Mouse (Mus musculus): ENCODE results near the gene Hapln4.
"Not testable (repeated sequence)": the region's sequence is repeated elsewhere in the genome, so short reads cannot be mapped to it uniquely, and the experiment has no call there.

The Hapln4 gene

DNA sequence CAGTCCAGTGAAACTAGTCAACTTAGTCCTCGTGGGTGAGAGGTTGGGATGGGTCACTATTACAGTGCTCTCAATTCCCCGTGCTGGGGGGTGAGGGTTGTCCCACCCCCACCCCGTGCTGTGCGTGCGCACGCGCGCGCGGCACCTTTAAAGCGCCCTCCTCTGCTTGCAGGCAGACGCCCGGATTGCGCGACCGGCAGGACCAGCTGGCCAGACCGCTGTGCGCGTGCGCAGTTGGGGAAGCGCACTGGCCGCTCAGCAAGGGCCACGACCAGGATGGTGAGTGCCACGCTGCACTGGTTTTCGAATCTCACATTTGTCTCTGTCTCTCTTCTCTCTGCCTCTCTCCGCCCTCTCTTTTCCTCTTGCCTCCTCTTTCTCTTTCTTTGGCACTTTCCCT lies at the start of gene Hapln4:
TSS of gene Hapln4 (plus strand) at position 173 of the 400 bp plus-strand sequence.
- in situ Hi-C loops (cut with MboI; ENCODE audit: unreplicated experiment in 2 of 2) = no loop called here

GRCm38 (mm10) chr8:70037994-70038393 lies 45.3 kb upstream of the Hapln4 start:
- in situ Hi-C loops (cut with MboI; ENCODE audit: unreplicated experiment in 2 of 2) = no loop called here

- in situ Hi-C loops (cut with MboI; ENCODE audit: unreplicated experiment in 2 of 2) = no loop called here
Observed at GRCm38 (mm10) chr8:70041885-70042546, 41.2 kb upstream of the Hapln4 start.

GRCm38 (mm10) chr8:70042583-70043455 lies 40.4 kb upstream of the Hapln4 start, which contains the start of the genes Mau2 and Sugp1:
Gene Mau2, minus strand, starts transcription at chr8:70042734.
Gene Sugp1, plus strand, starts transcription at chr8:70042813.
- in situ Hi-C loops (cut with MboI; ENCODE audit: unreplicated experiment in 2 of 2) = no loop called here

DNA sequence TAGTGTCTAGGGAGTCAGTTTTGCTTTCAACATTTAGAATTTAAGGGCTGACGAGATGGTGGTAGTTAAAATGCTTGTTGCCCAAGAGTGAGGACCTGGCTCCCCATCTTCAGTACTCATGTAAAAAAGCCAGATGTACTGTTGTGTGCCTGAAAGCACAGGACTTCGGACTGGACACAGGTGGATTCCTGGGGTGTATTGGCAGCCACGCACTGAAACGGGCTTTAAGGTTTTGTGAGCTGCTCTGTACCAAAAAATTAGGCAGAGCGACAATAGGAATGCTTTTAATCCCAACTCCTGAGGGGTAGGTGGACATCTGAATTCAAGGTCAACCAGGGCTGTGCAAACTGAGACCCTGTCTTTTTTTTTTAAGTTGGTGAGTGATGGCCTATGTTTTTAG lies 39.3 kb upstream of the Hapln4 start:
- in situ Hi-C loops (cut with MboI; ENCODE audit: unreplicated experiment in 2 of 2) = no loop called here

DNA sequence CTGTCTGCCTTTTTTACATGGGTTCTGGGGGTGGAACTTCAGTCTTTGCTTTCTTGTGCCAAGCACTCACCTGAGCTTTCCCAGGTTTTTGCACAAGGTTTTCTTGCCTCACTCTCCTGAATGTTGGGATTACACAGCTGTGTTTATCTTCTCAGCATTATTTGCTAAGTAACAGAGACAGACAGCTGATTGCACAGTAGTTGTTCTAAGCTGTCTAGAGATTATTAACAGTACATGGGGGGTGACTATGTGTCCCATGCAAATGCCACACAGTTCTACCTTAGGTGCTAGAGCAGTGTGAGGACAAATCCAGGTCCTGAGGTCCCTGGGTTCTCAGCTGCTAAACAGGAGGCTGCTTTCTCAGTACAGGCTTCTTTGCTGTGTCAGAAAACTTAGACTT lies 33.6 kb upstream of the Hapln4 start:
- in situ Hi-C loops (cut with MboI; ENCODE audit: unreplicated experiment in 2 of 2) = no loop called here

DNA sequence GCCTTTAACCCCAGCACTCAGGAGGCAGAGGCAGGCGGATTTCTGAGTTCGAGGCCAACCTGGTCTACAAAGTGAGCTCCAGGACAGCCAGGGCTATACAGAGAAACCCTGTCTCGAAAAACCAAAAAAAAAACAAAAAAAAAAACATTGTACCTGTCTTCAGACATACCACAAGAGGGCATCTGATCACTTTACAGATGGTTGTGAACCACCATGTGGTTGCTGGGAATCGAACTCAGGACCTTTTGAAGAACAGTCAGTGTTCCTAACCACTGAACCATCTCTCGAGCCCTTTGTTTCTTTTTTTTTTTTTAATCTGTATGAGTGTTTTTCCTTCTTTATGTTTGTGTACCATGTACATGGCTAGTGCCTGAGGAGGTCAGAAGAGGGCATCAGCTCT lies 32.8 kb upstream of the Hapln4 start:
- in situ Hi-C loops (cut with MboI; ENCODE audit: unreplicated experiment in 2 of 2) = not testable (repeated sequence)

DNA sequence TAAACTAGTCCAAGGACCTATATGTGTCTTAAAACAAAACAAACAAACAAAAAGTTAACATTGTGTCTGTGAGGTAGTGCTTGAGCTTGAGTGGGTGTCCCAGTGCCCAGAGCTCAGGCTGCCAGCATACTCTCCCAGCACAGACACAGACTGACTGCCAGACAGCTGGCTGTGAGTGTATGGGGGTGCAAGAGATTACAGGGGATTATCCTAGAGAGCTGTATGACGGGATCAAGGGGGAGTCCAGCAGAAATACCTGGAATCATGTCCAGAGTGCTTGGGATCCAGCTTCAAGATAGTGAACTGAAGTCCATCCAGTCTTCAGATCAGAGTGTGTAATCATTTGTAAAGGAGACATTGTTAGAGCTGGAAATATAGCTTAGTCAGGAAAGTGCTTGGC lies 25.5 kb upstream of the Hapln4 start:
- in situ Hi-C loops (cut with MboI; ENCODE audit: unreplicated experiment in 2 of 2) = no loop called here

DNA sequence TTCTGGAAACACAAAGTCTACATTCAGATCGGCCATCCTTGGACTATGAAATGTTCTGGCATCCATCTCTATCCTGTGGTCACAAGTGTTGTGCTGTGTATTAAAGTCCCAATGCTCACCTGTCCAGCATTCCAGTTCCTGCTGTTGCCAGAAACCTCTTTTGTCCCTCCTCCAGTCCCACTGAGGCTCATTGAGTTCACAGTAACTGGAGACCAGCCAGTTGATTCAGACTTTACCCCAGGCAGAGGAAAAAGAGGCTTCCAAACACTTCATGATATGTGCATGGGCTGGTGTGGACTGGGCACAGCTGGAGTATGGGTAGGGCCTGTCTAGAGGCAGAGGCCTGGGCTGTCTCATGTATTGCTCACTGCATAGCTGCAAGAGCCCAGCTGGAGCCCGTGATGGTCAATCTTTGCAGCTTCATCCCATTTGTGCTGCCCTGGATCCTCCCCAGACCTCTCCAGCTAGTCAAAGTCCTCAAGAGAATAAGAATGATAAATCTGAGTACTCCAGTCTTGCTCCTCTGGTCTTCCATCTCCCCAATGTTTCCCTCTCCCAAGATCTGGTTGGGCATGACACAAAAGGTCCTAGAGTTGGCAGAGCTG lies 11.3 kb upstream of the Hapln4 start:
- in situ Hi-C loops (cut with MboI; ENCODE audit: unreplicated experiment in 2 of 2) = no loop called here

- in situ Hi-C loops (cut with MboI; ENCODE audit: unreplicated experiment in 2 of 2) = no loop called here
Observed at GRCm38 (mm10) chr8:70072441-70073069, 10.7 kb upstream of the Hapln4 start, which contains the start of gene Tm6sf2. Gene Tm6sf2, plus strand, starts transcription at chr8:70072924.

DNA sequence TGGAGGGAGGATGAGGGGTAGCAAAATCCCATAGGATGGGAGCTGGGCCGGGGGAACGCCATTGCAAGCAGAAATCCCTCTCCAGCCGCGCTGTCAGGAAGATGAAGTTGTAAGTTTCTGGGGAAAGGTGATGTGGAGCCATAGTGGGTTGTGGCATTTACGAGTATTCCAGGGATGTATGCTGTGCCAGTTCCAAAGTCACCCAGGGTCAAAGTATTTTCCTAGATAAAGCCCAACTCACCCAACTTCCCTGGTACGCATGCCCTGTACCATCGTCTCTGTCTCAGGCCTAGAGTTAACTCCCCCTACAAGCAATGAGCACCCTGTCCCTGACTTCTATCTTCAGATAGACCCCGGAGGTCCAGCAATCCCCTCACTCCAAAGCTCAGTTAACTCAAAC lies 10.1 kb upstream of the Hapln4 start:
- in situ Hi-C loops (cut with MboI; ENCODE audit: unreplicated experiment in 2 of 2) = no loop called here

GRCm38 (mm10) chr8:70073682-70074081 lies 9.6 kb upstream of the Hapln4 start:
- in situ Hi-C loops (cut with MboI; ENCODE audit: unreplicated experiment in 2 of 2) = no loop called here

- in situ Hi-C loops (cut with MboI; ENCODE audit: unreplicated experiment in 2 of 2) = no loop called here
Observed at GRCm38 (mm10) chr8:70081976-70082375, 1.3 kb upstream of the Hapln4 start.

DNA sequence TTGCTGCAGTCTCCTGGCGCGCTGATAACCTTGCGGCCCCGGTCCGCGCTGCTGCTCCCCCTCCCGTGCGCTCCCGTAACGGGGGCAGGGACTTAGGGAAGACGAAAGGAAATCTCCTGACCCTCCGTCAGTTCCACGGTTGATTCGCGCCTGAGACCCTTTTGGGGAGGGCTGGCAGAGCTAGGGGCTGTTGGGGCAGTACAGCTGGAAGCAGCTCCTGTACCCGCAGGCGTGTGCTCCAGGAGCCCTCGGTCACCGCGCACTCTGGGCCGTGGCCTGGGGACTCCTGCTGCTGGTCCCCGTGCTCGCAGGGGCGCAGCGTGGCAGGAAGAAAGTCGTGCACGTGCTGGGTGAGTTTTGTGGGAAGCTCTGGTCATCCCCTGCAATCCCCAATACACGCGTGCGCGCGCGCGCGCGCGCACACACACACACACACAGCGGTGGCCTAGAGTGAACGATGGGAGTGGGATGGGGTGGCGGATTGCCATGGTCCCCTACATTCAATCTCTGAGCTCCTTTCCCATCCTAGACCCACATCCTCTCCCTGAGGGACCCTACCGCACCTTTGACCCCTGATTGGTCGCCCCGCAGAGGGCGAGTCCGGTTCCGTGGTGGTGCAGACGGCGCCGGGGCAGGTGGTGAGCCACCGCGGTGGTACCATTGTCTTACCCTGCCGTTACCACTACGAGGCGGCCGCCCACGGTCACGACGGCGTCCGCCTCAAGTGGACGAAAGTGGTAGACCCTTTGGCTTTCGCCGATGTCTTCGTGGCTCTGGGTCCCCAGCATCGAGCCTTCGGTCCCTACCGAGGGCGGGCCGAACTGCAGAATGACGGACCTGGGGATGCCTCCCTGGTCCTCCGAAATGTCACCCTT lies 1.2 kb downstream of the Hapln4 start:
- in situ Hi-C loops (cut with MboI; ENCODE audit: unreplicated experiment in 2 of 2) = no loop called here

DNA sequence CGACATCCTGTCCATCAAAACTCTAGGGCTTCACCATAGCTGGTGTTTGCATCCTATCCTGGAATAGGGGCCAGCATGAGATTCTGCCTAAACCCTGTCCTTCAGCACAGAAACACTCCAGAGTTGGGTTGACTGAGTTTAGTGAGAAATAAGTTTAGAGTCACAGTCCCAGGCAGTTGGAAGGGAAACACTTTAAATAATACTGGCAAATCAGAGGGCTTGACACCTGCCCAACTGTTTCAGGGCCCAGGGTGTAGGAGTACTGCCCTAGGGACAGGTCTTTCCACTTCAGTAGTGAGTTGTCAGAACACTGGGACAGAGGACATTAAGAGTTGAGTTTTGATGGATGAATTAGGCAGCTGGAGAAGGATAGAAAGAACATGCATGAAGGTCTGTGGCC lies 2.9 kb downstream of the Hapln4 start:
- in situ Hi-C loops (cut with MboI; ENCODE audit: unreplicated experiment in 2 of 2) = no loop called here

GRCm38 (mm10) chr8:70087237-70087636 lies 4.0 kb downstream of the Hapln4 start:
- in situ Hi-C loops (cut with MboI; ENCODE audit: unreplicated experiment in 2 of 2) = no loop called here

- in situ Hi-C loops (cut with MboI; ENCODE audit: unreplicated experiment in 2 of 2) = no loop called here
Observed at GRCm38 (mm10) chr8:70087836-70088650, 4.8 kb downstream of the Hapln4 start.

DNA sequence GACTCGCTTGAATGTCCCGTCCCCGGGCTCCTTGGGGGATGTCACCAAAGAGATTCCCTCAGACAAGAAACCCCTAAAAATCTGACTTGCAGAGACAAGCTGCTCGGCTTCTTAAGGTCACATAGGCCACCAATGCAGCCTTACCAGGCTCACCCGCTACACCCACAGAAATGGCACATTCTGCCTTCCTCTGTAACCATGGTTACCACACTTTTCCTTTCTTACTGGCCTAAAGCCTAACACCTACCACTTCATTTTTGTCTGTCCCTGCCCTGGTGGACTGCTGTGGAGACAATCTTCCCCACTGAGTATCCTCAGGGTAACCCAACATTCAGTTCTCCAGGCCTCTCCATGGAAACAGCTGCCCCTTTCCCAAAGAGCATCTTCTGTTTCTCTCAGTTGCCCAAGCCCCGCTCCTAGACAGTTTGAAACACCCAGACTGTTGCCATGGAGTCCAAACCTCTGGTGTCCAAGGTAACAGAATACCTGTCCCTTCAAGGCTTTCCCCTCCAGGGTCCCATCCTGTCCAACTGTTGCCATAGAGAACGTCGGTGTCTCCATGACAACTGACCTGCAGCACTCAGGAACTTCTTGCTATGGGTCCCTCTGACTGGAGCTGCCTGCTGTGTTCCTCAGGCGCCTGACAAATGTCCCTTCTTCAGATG lies 6.2 kb downstream of the Hapln4 start:
- in situ Hi-C loops (cut with MboI; ENCODE audit: unreplicated experiment in 2 of 2) = no loop called here

GRCm38 (mm10) chr8:70092786-70093185 lies 9.5 kb downstream of the Hapln4 start:
- in situ Hi-C loops (cut with MboI; ENCODE audit: unreplicated experiment in 2 of 2) = no loop called here
